Mouse (Mus musculus) neutrophil, adult 65 days (primary cell): ENCODE measurements around the gene Lipo1. TPM values are rescaled to one million over a fixed set of nuclear protein-coding genes. Genes with fewer than 3 reads are reported as not detected.

Source experiments
- total RNA-seq: library from RNA; stranded (reverse); gene quantifications from 2 replicates; pipeline ENCODE4 v1.2.4, GENCODE M21; 2023

Gene Lipo1
- not detected in 2 replicates for total RNA-seq

GRCm38 (mm10) chr19:33787359-33787758 lies at the start of gene Lipo1:
Gene Lipo1 (minus strand): TSS chr19:33787459.

GRCm38 (mm10) chr19:33761287-33762086 lies 25.8 kb downstream of the Lipo1 start, which contains the start of gene Lipo3:
Gene Lipo3 (minus strand): TSS chr19:33761951.

GRCm38 (mm10) chr19:33751259-33751658 lies 36.0 kb downstream of the Lipo1 start, which contains the start of gene Lipo2:
Gene Lipo2 (minus strand): TSS chr19:33751359.

Other genes with a start within 250 kb of the Lipo1 start
- gene Gm8978, start 162.2 kb downstream of the Lipo1 start, total RNA-seq, result not detected in 2 replicates
- not detected in 2 replicates for gene Lipo2, start 36.1 kb downstream of the Lipo1 start, total RNA-seq
- 1.1 and 2.0 TPM in 2 replicates for gene Lipo3, start 25.5 kb downstream of the Lipo1 start, total RNA-seq
- not detected in 2 replicates for gene Lipf, start 173.7 kb upstream of the Lipo1 start, total RNA-seq
- gene Lipk, start 220.8 kb upstream of the Lipo1 start, total RNA-seq, result not detected in 2 replicates